Mouse (Mus musculus) inflammation-experienced regulatory T-cells, adult 6 months (primary cell): ENCODE results near the gene Myh14. TPM values are rescaled to one million over a fixed set of nuclear protein-coding genes. Genes with fewer than 3 reads are reported as not detected.

Experiments used
- ATAC-seq: one replicate; pipeline ENCODE4 v1.8.0; 2017
- polyA plus RNA-seq, 3 experiments: library from polyadenylated mRNA; unstranded; fragments of 100-300 nt; shearing (Covaris generic); gene quantifications; one replicate each; pipeline ENCODE4 v1.2.1; 2017

The Myh14 gene
- polyA plus RNA-seq, 3 experiments from 2014 or later: not detected

DNA sequence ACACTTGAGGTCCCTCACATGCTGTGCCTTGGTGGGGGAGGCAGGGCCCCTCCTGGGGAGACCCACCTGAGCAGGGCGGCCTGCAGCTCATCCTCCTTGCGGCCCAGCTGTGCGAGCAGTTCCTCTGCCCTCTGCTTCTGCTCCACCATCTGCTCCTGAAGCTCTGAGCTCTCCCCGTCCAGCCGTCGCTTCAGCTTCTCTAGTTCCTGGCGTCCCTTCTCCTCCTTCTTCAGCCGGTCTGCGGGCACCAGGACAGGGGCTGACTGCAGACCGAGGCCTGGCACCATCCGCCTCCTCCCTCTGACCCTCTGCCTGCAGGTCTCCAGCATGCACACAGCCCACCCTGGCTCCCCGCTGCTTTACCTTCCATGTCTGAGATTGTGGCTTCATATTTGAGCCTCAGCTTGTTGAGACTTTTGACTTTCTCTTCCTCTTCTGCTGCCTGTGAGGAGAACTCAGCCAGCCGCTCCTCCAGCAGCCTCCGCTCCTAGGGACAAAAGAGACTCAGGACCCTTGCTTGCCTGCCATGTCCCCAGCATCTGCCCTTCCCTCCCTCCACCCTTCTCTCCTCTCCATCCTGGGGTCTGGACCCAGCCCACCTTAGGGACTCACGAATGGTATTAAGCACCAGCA is 42.1 kb downstream of the Myh14 start:
- no peak for ATAC-seq

DNA sequence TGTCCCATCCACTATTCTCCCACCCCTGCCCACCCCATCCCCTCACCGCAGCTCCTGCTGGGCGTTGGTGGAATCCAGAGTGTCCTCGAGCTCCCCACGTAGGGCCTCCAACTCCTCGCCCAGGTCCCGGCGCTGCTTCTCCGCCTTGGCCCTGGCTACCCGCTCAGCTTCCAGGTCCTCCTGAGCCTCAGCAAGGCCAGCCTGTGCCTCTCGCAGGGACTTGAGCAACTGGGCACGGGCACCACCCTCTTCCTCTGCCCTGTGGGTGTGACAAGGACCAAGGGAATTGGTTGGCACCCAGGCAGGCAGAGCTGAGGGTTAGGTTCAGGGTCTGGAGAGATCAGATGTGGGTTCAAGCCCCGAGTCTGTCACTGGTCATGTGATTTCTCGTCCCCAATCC is 43.7 kb downstream of the Myh14 start:
- ATAC-seq: no peak

GRCm38 (mm10) chr7:44626068-44626385 is 44.6 kb downstream of the Myh14 start:
- no peak for ATAC-seq

GRCm38 (mm10) chr7:44625241-44626067 is 45.2 kb downstream of the Myh14 start:
- ATAC-seq: no peak

DNA sequence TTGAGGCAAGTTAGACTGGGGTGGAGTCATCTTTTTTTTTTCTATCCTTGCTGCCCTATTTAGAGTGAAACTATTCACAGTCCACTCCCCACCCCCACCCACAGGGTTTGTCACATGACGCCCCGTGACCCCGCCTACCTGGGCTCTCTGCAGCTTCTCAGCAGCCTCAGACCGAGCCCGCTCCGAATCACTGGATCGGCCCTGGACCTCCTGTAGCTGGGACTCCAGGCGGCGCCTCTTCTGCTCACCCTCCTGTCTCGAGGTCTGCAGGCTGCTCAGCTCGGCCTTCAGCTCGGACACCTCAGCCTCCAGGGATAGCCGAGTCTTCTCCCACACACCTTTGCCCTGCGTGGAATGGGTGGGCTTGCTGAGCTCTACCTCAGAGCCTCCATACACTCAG is 45.8 kb downstream of the Myh14 start:
- no peak for ATAC-seq

DNA sequence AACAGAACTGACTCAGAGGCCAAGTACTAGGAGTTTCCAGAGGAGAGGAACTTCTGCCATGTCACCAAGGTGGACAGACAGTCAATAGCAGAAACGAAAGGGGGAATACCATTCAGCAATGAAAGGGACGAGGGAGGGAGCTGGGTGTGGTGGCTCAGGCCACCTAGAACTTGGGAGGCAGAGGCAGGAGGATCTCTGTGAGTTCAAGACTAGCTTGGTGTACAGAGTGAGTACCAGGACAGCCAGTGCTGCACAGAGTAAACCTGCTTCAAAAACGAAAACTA is 46.2 kb downstream of the Myh14 start:
- no peak for ATAC-seq

GRCm38 (mm10) chr7:44623714-44624542 is 46.7 kb downstream of the Myh14 start:
- no peak for ATAC-seq

GRCm38 (mm10) chr7:44617059-44617458 is 53.6 kb downstream of the Myh14 start:
- ATAC-seq: no peak

DNA sequence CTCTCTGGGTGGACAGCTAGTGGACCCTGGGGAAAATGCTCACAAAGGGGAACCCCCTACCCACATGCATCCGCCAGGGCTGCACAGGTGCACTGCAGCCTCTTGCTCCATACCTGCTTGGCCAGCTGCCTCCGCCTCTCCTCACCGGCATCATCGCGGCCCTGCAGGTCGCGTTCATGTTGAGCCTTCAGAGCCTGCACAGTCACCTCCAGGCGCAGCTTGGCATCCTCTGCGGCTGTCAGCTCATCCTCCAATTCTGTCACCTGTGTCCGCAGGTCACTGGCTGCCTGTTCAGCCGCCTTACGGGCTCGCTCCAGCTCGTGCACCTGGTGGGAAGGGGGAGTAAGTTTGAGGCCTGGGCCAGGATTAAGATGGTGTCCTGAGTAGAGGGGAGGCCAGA is 54.7 kb downstream of the Myh14 start:
- no peak for ATAC-seq

- no peak for ATAC-seq
Measured at GRCm38 (mm10) chr7:44615309-44615708, 55.3 kb downstream of the Myh14 start.

DNA sequence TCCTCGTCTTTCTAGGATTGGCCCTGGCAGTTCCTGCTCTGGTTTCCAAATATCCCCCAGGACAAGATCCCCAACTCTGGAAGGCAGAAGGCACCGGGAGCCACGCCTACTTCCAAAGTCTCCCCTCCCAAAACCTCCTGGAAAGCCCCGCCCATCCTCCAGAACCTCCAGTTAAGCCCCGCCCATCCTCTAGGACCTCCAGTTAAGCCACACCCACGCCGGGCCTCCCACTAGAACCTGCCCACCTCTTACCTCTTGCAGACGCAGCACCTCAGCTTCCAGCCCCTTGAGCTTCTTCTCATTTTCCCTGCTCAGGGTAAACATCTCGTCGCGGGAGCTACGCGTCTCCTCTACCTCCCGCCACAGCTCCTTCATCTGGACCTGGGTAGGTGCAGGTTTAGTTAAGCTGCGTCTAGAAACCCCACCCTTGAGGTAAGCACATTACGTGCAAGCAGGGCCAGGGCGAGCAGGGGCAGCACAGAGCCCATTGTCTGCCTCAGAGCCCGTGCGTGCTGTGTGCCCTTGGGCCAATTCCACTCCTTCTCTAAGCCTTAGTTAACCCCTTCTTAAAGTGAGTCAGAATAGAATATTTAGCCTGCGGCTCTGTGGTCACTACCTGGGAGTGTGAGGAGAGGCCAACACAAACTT is 56.5 kb downstream of the Myh14 start:
- ATAC-seq: no peak

- no peak for ATAC-seq
Measured at GRCm38 (mm10) chr7:44612192-44612591, 58.5 kb downstream of the Myh14 start.

DNA sequence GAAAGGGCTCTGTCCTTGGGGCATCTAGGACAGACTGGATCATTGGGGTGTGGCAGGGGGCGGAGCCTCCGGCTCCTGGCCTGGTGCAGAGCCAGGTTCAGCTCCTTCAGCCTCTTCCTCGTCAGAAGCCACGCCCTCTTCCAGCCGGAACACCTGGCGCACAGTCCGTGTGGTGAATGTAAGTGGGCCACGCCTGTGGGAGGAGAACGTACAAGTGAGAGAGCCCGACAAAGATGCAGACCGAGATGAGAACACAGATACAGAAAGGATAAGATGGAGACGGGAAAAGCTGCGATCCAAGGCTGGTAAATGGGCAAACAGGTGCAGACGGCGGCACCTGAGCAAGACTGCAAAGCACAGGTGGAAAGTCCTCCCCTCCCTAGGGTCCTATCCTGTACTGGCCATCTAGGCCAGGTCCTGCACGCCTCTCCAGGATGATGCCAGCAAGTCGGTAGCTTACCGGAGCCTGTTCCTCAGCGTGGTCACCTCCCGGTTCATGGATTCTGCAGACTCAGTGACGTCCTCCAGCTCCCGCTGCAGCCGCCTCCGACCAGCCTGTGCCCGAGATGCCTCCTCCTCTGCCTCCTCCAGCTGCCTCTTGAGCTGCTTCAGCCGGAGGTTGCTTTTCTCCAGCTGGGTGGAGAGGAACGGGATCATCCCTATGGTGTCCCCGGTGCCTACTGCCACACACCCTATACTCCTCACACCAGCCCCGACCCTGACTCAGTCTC is 64.3 kb downstream of the Myh14 start:
- ATAC-seq: no peak

- no peak for ATAC-seq
Measured at GRCm38 (mm10) chr7:44605436-44605835, 65.2 kb downstream of the Myh14 start.

DNA sequence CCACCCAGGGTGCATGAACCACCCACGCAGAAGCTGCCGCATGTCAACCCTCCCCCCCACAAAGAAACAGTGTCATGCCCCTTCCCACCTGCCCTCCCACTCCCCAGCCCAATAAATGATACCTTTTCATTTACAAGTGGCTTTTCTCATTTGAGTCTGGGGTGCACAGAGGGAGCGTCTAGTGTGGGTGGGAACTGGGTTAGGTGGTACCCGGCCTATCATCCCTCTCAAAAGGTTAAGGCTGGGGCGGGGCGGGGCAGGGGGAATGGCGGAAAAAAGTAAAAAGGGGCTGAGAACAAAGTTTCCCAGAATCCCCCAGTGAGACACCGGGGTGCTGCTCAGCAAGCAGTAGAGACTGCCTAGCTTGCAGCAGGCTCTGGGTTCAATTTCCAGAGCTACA is 66.0 kb downstream of the Myh14 start:
- ATAC-seq: no peak

DNA sequence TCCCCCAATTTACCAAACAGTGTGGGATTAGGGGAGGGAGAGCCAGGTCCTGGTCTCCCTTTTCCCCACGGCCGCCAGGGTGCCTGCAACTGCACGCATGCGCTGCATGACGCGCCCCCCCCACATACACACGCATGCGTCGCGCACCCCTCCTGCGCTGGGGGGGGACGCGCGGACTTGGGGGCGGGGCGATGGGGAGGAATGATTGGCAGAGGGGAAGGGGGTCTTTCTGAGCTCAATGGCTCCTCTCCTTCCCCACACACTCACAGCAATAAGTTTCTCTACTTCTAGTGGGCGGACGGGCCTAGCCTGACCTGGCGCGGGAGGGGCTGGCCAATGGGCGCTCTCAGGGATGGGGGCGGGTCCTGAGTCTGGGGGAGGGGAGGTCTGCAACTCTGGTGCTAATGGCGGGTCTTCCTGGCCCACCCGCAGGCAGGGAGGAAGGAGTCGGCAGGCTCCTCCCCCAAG is 66.5 kb downstream of the Myh14 start:
- ATAC-seq: no peak

- no peak for ATAC-seq
Measured at GRCm38 (mm10) chr7:44603186-44603855, 67.3 kb downstream of the Myh14 start.

DNA sequence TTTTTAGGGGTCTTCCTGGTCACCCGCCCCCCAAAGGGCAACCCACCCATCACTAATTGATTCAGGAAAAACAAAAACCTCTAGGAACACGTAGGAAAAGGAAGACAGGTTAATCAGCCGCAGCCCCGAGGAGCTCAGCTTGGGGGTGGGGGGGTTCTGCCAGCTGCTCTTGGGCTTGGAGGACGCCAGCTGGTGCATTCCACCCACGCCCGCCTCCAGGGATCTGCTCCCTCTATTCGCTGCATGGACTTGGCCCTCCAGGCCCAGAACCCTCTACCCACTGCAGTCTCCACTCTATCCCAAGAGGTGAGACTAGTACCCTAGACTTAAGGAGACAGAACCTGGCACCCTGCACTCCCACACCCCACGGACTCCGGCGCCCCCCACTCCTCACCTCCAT is 68.2 kb downstream of the Myh14 start:
- no peak for ATAC-seq

- ATAC-seq: no peak
Measured at GRCm38 (mm10) chr7:44601646-44602045, 69.0 kb downstream of the Myh14 start.

GRCm38 (mm10) chr7:44600691-44601262 is 69.9 kb downstream of the Myh14 start:
- ATAC-seq: no peak

- ATAC-seq: no peak
Measured at GRCm38 (mm10) chr7:44598336-44598735, 72.3 kb downstream of the Myh14 start.

DNA sequence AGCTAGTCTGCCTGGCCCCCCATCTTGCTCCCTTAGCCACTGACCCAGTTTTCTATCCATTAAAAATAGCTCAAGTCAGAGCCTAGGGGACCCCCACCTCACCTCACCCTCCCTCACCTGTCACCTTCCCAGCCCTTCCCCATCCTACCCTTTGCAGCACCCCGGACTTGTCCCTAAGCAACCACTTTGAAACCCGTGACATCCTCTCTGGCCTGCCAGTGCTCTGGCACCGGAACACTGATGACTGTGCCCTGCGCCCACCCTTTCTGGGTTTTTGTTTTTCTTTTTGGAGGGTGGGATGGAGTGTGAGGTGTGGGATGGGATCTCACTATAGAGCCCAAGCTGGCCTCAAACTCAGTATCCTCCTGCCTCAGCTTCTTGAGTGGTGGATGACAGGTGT is 73.0 kb downstream of the Myh14 start:
- no peak for ATAC-seq
